Mouse (Mus musculus): Measurements from ENCODE around the gene Kcnk15.

GRCm38 (mm10) chr2:163820607-163821006, 32.8 kb upstream of the Kcnk15 start, which contains the start of gene Ccn5:
- no peak for TF ChIP-seq POLR2A (IDR thresholded peaks at IDR 0.05; ENCODE audit: low read depth, low read length)
- no peak for TF ChIP-seq CTCF (IDR thresholded peaks at IDR 0.05; ENCODE audit: extremely low read depth, insufficient read length, insufficient replicate concordance, low read depth, low read length)

All from small intestine, adult 2 months (tissue).